ENCODE assay signal across 13 mouse cellular contexts in genomic region chr5:123388452-123388851, GRCm38 (mm10).
"Had no signal": no experiment of that assay in that cellular context is flagged by ENCODE, and none has a peak within 500 bp of the region (broad histone marks: within the 10 kb centered on the region; RNA-seq: fewer than 3 reads in every experiment).

No protein-coding gene starts in this region.

- H3K9me3 ChIP-seq: midbrain, embryonic 15.5 days; neural tube, embryonic 13.5 days had no signal

- H3K27ac ChIP-seq: limb, embryonic 13.5 days; liver, embryonic 14.5 days; midbrain, embryonic 15.5 days; neural tube, embryonic 13.5 days; stomach, postnatal 0 days had no signal

- H3K4me2 ChIP-seq: limb, embryonic 13.5 days; midbrain, embryonic 11.5 days; midbrain, embryonic 15.5 days; neural tube, embryonic 13.5 days had no signal

- DNase-seq: kidney, adult 8-10 months; kidney, postnatal 25 days; left cerebral cortex, postnatal 4 days; lung, adult 18-20 months; right cerebral cortex, postnatal 14 days; thymus, postnatal 4 days had no signal

- H3K27me3 ChIP-seq: limb, embryonic 13.5 days; midbrain, embryonic 15.5 days; neural tube, embryonic 13.5 days had no signal

- H3K36me3 ChIP-seq: limb, embryonic 13.5 days; midbrain, embryonic 15.5 days; neural tube, embryonic 13.5 days had no signal

- H3K9ac ChIP-seq: limb, embryonic 13.5 days; liver, embryonic 14.5 days; midbrain, embryonic 15.5 days; neural tube, embryonic 13.5 days had no signal

- ATAC-seq: intestine, postnatal 0 days; midbrain, embryonic 15.5 days had no signal

- H3K4me3 ChIP-seq: limb, embryonic 13.5 days; midbrain, embryonic 15.5 days; neural tube, embryonic 13.5 days had no signal
